Comparison of ENCODE assay signal across 11 mouse cellular contexts in the genomic region with DNA sequence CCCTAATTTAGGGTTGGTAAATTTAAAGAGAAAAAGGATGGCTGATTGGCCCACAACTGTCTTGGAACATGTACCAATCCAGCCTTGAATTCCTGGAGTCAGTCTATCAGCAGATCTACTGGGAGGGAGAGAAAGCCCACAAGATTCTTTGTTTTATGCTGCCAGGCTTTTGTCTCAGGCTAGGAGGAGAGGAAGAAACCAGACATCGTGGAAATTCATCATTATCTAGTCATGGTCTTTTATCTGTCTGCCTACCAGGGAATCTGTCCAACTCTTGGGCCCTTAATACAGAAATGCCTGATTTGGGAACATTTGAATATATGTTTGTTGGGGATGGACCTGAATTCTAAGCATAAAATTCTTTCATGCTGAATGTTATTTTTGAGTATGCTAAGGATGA. TPM values are rescaled to one million over a fixed set of nuclear protein-coding genes. Genes with fewer than 3 reads are reported as not detected.
DNase-seq lines count a peak whose midpoint lies in the region; ATAC-seq and TF ChIP-seq lines count a peak whose summit lies in the region.
"Had no signal": no experiment of that assay in that cellular context is flagged by ENCODE, and none has a peak within 500 bp of the region (broad histone marks: within the 10 kb centered on the region; RNA-seq: fewer than 3 reads in every experiment).

No protein-coding gene starts in this region.

- no peak overlapping the region for H3K27ac ChIP-seq in forebrain, embryonic 10.5 days
- H3K27ac ChIP-seq in forebrain, embryonic 11.5 days (ENCODE audit: low read depth, low read length): no peak overlapping the region
- H3K27ac ChIP-seq in stomach, embryonic 14.5 days (ENCODE audit: low read length): no peak overlapping the region
- H3K27ac ChIP-seq in stomach, postnatal 0 days (replicated peaks): no peak overlapping the region
- peak overlapping the region; percentile 89 for H3K27ac ChIP-seq in liver, embryonic 15.5 days (replicated peaks)

- no peak for ATAC-seq in forebrain, embryonic 11.5 days (replicated peaks; ENCODE audit: low FRiP score)
- ATAC-seq in stomach, embryonic 14.5 days (ENCODE audit: insufficient number of reproducible peaks, insufficient read depth, low FRiP score, low read depth): no peak
- no peak for ATAC-seq in stomach, postnatal 0 days (ENCODE audit: low FRiP score, low TSS enrichment)
- no peak for ATAC-seq in liver, embryonic 15.5 days (ENCODE audit: insufficient read depth)
- ATAC-seq in granulocyte monocyte progenitor cell, adult 5-6 weeks (replicated peaks; ENCODE audit: poor library complexity, severe bottlenecking): no peak

- H3K4me2 ChIP-seq in forebrain, embryonic 11.5 days (ENCODE audit: low read depth, low read length, severe bottlenecking): no peak overlapping the region; the same call in 1 of the 2 replicates
- H3K4me2 ChIP-seq in stomach, embryonic 14.5 days (replicated peaks; ENCODE audit: low read depth, low read length): peak overlapping the region; percentile 74; the same call in 1 of the 2 replicates
- H3K4me2 ChIP-seq in stomach, postnatal 0 days (replicated peaks; ENCODE audit: low read depth): no peak overlapping the region
- peak overlapping the region; percentile 86 for H3K4me2 ChIP-seq in liver, embryonic 15.5 days

- 87% methylated on average over 1 of the region's 1 CpGs for WGBS in forebrain, embryonic 10.5 days
- WGBS in forebrain, embryonic 11.5 days: 93% methylated on average over 1 of the region's 1 CpGs
- WGBS in stomach, embryonic 14.5 days: 85% methylated on average over 1 of the region's 1 CpGs
- WGBS in stomach, postnatal 0 days: 84% methylated on average over 1 of the region's 1 CpGs
- WGBS in liver, embryonic 15.5 days (ENCODE audit: insufficient replicate concordance): 20% methylated on average over 1 of the region's 1 CpGs

- no peak for TF ChIP-seq CTCF in stomach, postnatal 0 days (IDR thresholded peaks at IDR 0.05; ENCODE audit: low read depth)

- no peak for DNase-seq in forebrain, embryonic 10.5 days (ENCODE audit: extremely low spot score, low spot score)
- no peak for DNase-seq in forebrain, embryonic 11.5 days (ENCODE audit: low spot score)
- DNase-seq in stomach, postnatal 0 days (ENCODE audit: low spot score): no peak
- no peak for DNase-seq in layer of hippocampus, adult 18-20 months (ENCODE audit: low spot score in 2 of 2)
- DNase-seq in left cerebral cortex, adult 9 months (ENCODE audit: low spot score in 2 of 2): no peak
- DNase-seq: kidney, adult 18-20 months; right cerebral cortex, adult 18-20 months had no signal

- no peaks in the 10 kb centered on the region for H3K27me3 ChIP-seq in forebrain, embryonic 10.5 days (ENCODE audit: poor library complexity, severe bottlenecking)
- no peaks in the 10 kb centered on the region for H3K27me3 ChIP-seq in forebrain, embryonic 11.5 days (ENCODE audit: control insufficient read depth, insufficient read depth, low read length)
- no peaks in the 10 kb centered on the region for H3K27me3 ChIP-seq in stomach, embryonic 14.5 days (ENCODE audit: control insufficient read depth, insufficient read depth, low read length)
- no peaks in the 10 kb centered on the region for H3K27me3 ChIP-seq in stomach, postnatal 0 days (ENCODE audit: control insufficient read depth, insufficient read depth, low read length)
- H3K27me3 ChIP-seq in liver, embryonic 15.5 days: peaks cover 15% of the 10 kb centered on the region

- TF ChIP-seq EP300 in stomach, postnatal 0 days (optimal IDR thresholded peaks at IDR 0.05): no peak

- peak overlapping the region; percentile 86 for H3K4me3 ChIP-seq in forebrain, embryonic 10.5 days
- H3K4me3 ChIP-seq in forebrain, embryonic 11.5 days (ENCODE audit: low read depth, low read length): no peak overlapping the region
- H3K4me3 ChIP-seq in stomach, embryonic 14.5 days (ENCODE audit: low read depth, low read length): peak overlapping the region; percentile 94; the same call in 1 of the 2 replicates
- no peak overlapping the region for H3K4me3 ChIP-seq in stomach, postnatal 0 days (ENCODE audit: low read depth, low read length)
- H3K4me3 ChIP-seq in liver, embryonic 15.5 days (replicated peaks): no peak overlapping the region

- H3K9ac ChIP-seq in forebrain, embryonic 11.5 days (ENCODE audit: low read length): no peak overlapping the region
- H3K9ac ChIP-seq in stomach, embryonic 14.5 days (replicated peaks; ENCODE audit: low read depth, low read length): no peak overlapping the region
- no peak overlapping the region for H3K9ac ChIP-seq in stomach, postnatal 0 days (ENCODE audit: low read length)
- no peak overlapping the region for H3K9ac ChIP-seq in liver, embryonic 15.5 days

- peaks cover 34% of the 10 kb centered on the region for H3K4me1 ChIP-seq in forebrain, embryonic 10.5 days
- H3K4me1 ChIP-seq in forebrain, embryonic 11.5 days (replicated peaks; ENCODE audit: control insufficient read depth, insufficient read depth, low read length): peaks cover 6% of the 10 kb centered on the region
- H3K4me1 ChIP-seq in stomach, embryonic 14.5 days (ENCODE audit: control insufficient read depth, insufficient read depth, low read length): peaks cover 15% of the 10 kb centered on the region; the same call in 1 of the 2 replicates
- H3K4me1 ChIP-seq in stomach, postnatal 0 days (replicated peaks; ENCODE audit: control insufficient read depth, insufficient read depth): peaks cover 10% of the 10 kb centered on the region
- peaks cover 61% of the 10 kb centered on the region for H3K4me1 ChIP-seq in liver, embryonic 15.5 days (replicated peaks)

- peaks cover 18% of the 10 kb centered on the region for H3K36me3 ChIP-seq in forebrain, embryonic 10.5 days (replicated peaks)
- no peaks in the 10 kb centered on the region for H3K36me3 ChIP-seq in forebrain, embryonic 11.5 days (ENCODE audit: control insufficient read depth, insufficient read depth, low read length)
- peaks cover 6% of the 10 kb centered on the region; the same call in 1 of the 2 replicates for H3K36me3 ChIP-seq in stomach, embryonic 14.5 days (ENCODE audit: control insufficient read depth, insufficient read depth, low read length)
- no peaks in the 10 kb centered on the region for H3K36me3 ChIP-seq in stomach, postnatal 0 days (ENCODE audit: control insufficient read depth, insufficient read depth, low read length)
- 0 out of 2 replicates have a peak, but pooled peaks cover 5% of the 10 kb centered on the region for H3K36me3 ChIP-seq in liver, embryonic 15.5 days (replicated peaks)

- H3K9me3 ChIP-seq in forebrain, embryonic 10.5 days: no peaks in the 10 kb centered on the region
- no peaks in the 10 kb centered on the region for H3K9me3 ChIP-seq in forebrain, embryonic 11.5 days (ENCODE audit: control insufficient read depth, low read length)
- H3K9me3 ChIP-seq in stomach, embryonic 14.5 days (ENCODE audit: control insufficient read depth, low read depth, low read length): no peaks in the 10 kb centered on the region
- H3K9me3 ChIP-seq in stomach, postnatal 0 days (ENCODE audit: control insufficient read depth, low read length): no peaks in the 10 kb centered on the region
- no peaks in the 10 kb centered on the region for H3K9me3 ChIP-seq in liver, embryonic 15.5 days (replicated peaks)

RNA-seq across cellular contexts. Expression of gene Mrpl52, which starts 1.2 kb away (rescaled TPM):
- 200 and 201 TPM in 2 replicates for polyA plus RNA-seq in forebrain, embryonic 10.5 days (2016; fragmentation: Nextera tagmentation; extraction: Ambion mirVana)
- 220 and 221 TPM in 2 replicates for polyA plus RNA-seq in forebrain, embryonic 11.5 days (2014; fragmentation: Nextera tagmentation; extraction: Ambion mirVana)
- 284 and 312 TPM in 2 replicates for polyA plus RNA-seq in stomach, embryonic 14.5 days (2014; fragmentation: Nextera tagmentation; extraction: Ambion mirVana)
- 312 and 339 TPM in 2 replicates for polyA plus RNA-seq in stomach, postnatal 0 days (2015; fragmentation: Nextera tagmentation; extraction: Ambion mirVana)
- polyA plus RNA-seq in liver, embryonic 15.5 days (2015; fragmentation: Nextera tagmentation; extraction: Ambion mirVana): 128 and 168 TPM in 2 replicates
- total RNA-seq in layer of hippocampus, adult 18-20 months (2021): 100 to 1,000 TPM in 1 of 2 experiments, 10 to 100 TPM in 1; 94.8 to 109 TPM
- total RNA-seq in granulocyte monocyte progenitor cell, adult 5-6 weeks (2014; fragmentation: Nextera tagmentation): 63.7 and 100 TPM in 2 replicates
- total RNA-seq in granulocyte monocyte progenitor cell, adult 5-6 weeks (2017): 34.0 and 40.1 TPM in 2 replicates

RNA-seq across cellular contexts. Expression of gene Mmp14, which starts 5.9 kb away (rescaled TPM):
- polyA plus RNA-seq in forebrain, embryonic 10.5 days (2016; fragmentation: Nextera tagmentation; extraction: Ambion mirVana): 52.4 and 54.6 TPM in 2 replicates
- 70.7 and 71.6 TPM in 2 replicates for polyA plus RNA-seq in forebrain, embryonic 11.5 days (2014; fragmentation: Nextera tagmentation; extraction: Ambion mirVana)
- 154 and 156 TPM in 2 replicates for polyA plus RNA-seq in stomach, embryonic 14.5 days (2014; fragmentation: Nextera tagmentation; extraction: Ambion mirVana)
- 63.9 and 70.4 TPM in 2 replicates for polyA plus RNA-seq in stomach, postnatal 0 days (2015; fragmentation: Nextera tagmentation; extraction: Ambion mirVana)
- 22.6 and 24.7 TPM in 2 replicates for polyA plus RNA-seq in liver, embryonic 15.5 days (2015; fragmentation: Nextera tagmentation; extraction: Ambion mirVana)
- 10 to 100 TPM; 15.0 to 15.2 TPM for total RNA-seq in layer of hippocampus, adult 18-20 months (2021)
- not detected in 2 replicates for total RNA-seq in granulocyte monocyte progenitor cell, adult 5-6 weeks (2014; fragmentation: Nextera tagmentation)
- not detected in 2 replicates for total RNA-seq in granulocyte monocyte progenitor cell, adult 5-6 weeks (2017)

RNA-seq across cellular contexts. Expression of gene Slc7a7, which starts 8.0 kb away (rescaled TPM):
- 4.1 and 4.3 TPM in 2 replicates for polyA plus RNA-seq in forebrain, embryonic 10.5 days (2016; fragmentation: Nextera tagmentation; extraction: Ambion mirVana)
- polyA plus RNA-seq in forebrain, embryonic 11.5 days (2014; fragmentation: Nextera tagmentation; extraction: Ambion mirVana): 4.5 and 5.0 TPM in 2 replicates
- polyA plus RNA-seq in stomach, embryonic 14.5 days (2014; fragmentation: Nextera tagmentation; extraction: Ambion mirVana): 10.3 and 11.2 TPM in 2 replicates
- 9.3 and 9.5 TPM in 2 replicates for polyA plus RNA-seq in stomach, postnatal 0 days (2015; fragmentation: Nextera tagmentation; extraction: Ambion mirVana)
- 9.9 and 10.5 TPM in 2 replicates for polyA plus RNA-seq in liver, embryonic 15.5 days (2015; fragmentation: Nextera tagmentation; extraction: Ambion mirVana)
- 1 to 10 TPM; 1.5 to 2.2 TPM for total RNA-seq in layer of hippocampus, adult 18-20 months (2021)
- 10.3 and 10.7 TPM in 2 replicates for total RNA-seq in granulocyte monocyte progenitor cell, adult 5-6 weeks (2014; fragmentation: Nextera tagmentation)
- 3.0 and 3.1 TPM in 2 replicates for total RNA-seq in granulocyte monocyte progenitor cell, adult 5-6 weeks (2017)

RNA-seq across cellular contexts. Expression of gene Lrp10, which starts 38.4 kb away (rescaled TPM):
- polyA plus RNA-seq in forebrain, embryonic 10.5 days (2016; fragmentation: Nextera tagmentation; extraction: Ambion mirVana): 23.8 and 24.4 TPM in 2 replicates
- 28.8 and 29.9 TPM in 2 replicates for polyA plus RNA-seq in forebrain, embryonic 11.5 days (2014; fragmentation: Nextera tagmentation; extraction: Ambion mirVana)
- 38.1 and 41.7 TPM in 2 replicates for polyA plus RNA-seq in stomach, embryonic 14.5 days (2014; fragmentation: Nextera tagmentation; extraction: Ambion mirVana)
- 59.3 and 70.0 TPM in 2 replicates for polyA plus RNA-seq in stomach, postnatal 0 days (2015; fragmentation: Nextera tagmentation; extraction: Ambion mirVana)
- polyA plus RNA-seq in liver, embryonic 15.5 days (2015; fragmentation: Nextera tagmentation; extraction: Ambion mirVana): 21.2 and 23.0 TPM in 2 replicates
- total RNA-seq in layer of hippocampus, adult 18-20 months (2021): 10 to 100 TPM; 33.8 to 34.6 TPM
- 37.3 and 41.5 TPM in 2 replicates for total RNA-seq in granulocyte monocyte progenitor cell, adult 5-6 weeks (2014; fragmentation: Nextera tagmentation)
- 20.0 and 23.7 TPM in 2 replicates for total RNA-seq in granulocyte monocyte progenitor cell, adult 5-6 weeks (2017)

RNA-seq across cellular contexts. Expression of gene Rem2, which starts 50.4 kb away (rescaled TPM):
- 12.5 TPM in 2 replicates for polyA plus RNA-seq in forebrain, embryonic 10.5 days (2016; fragmentation: Nextera tagmentation; extraction: Ambion mirVana)
- 18.8 and 19.8 TPM in 2 replicates for polyA plus RNA-seq in forebrain, embryonic 11.5 days (2014; fragmentation: Nextera tagmentation; extraction: Ambion mirVana)
- polyA plus RNA-seq in stomach, embryonic 14.5 days (2014; fragmentation: Nextera tagmentation; extraction: Ambion mirVana): 1.5 and 2.0 TPM in 2 replicates
- polyA plus RNA-seq in stomach, postnatal 0 days (2015; fragmentation: Nextera tagmentation; extraction: Ambion mirVana): 0.47 and 0.59 TPM in 2 replicates
- polyA plus RNA-seq in liver, embryonic 15.5 days (2015; fragmentation: Nextera tagmentation; extraction: Ambion mirVana): 0.20 and 0.23 TPM in 2 replicates
- 10 to 100 TPM; 21.0 to 23.1 TPM for total RNA-seq in layer of hippocampus, adult 18-20 months (2021)
- total RNA-seq in granulocyte monocyte progenitor cell, adult 5-6 weeks (2014; fragmentation: Nextera tagmentation): not detected in 2 replicates
- total RNA-seq in granulocyte monocyte progenitor cell, adult 5-6 weeks (2017): not detected in 2 replicates
- total RNA-seq: gastrocnemius, adult 18-20 months had no signal

Comparison
In these comparisons a context has a peak if more than half of its experiments do, and no peak if none do; other contexts are left out.
1. H3K4me3 ChIP-seq: peak in forebrain, embryonic 10.5 days (single experiment) and stomach, embryonic 14.5 days (single experiment); none in forebrain, embryonic 11.5 days (single experiment), stomach, postnatal 0 days (single experiment) and liver, embryonic 15.5 days (single experiment).
2. H3K4me2 ChIP-seq: peak in stomach, embryonic 14.5 days (single experiment) and liver, embryonic 15.5 days (single experiment); none in forebrain, embryonic 11.5 days (single experiment) and stomach, postnatal 0 days (single experiment).